Mouse (Mus musculus) stomach, embryonic 14.5 days (tissue): ENCODE data around the gene Map7d3. TPM values are rescaled to one million over a fixed set of nuclear protein-coding genes. Genes with fewer than 3 reads are reported as not detected.

Experiments
- ATAC-seq: fragments of 200-750 bp; cut with Nextera tagmentation; 2 replicates; pipeline ENCODE4 v1.8.0; 2017; ENCODE audit warnings: low read depth, moderate TSS enrichment; ENCODE audit not compliant: insufficient number of reproducible peaks, insufficient read depth, low FRiP score
- H3K27ac ChIP-seq: fragments of 300-500 bp; sonication (generic); 2 replicates; pipeline ENCODE4 v1.5.1; 2014; ENCODE audit warnings: mild to moderate bottlenecking, low read length, moderate library complexity, mixed read lengths
- H3K27me3 ChIP-seq: fragments of 300-500 bp; sonication (generic); 2 replicates; pipeline ENCODE4 v1.6.1; 2014; ENCODE audit warnings: low read length, control low read depth, mixed read lengths; ENCODE audit not compliant: control insufficient read depth, insufficient read depth
- H3K36me3 ChIP-seq: fragments of 300-500 bp; sonication (generic); 2 replicates; pipeline ENCODE4 v1.6.1; 2014; ENCODE audit warnings: mild to moderate bottlenecking, control low read depth, low read length, moderate library complexity, mixed read lengths; ENCODE audit not compliant: control insufficient read depth, insufficient read depth
- H3K4me1 ChIP-seq: fragments of 300-500 bp; sonication (generic); 2 replicates; pipeline ENCODE4 v1.6.1; 2014; ENCODE audit warnings: low read length, control low read depth, mixed read lengths; ENCODE audit not compliant: control insufficient read depth, insufficient read depth
- H3K4me2 ChIP-seq: fragments of 300-500 bp; sonication (generic); replicated peaks from 2 replicates; pipeline ENCODE4 v1.6.1; 2014; ENCODE audit warnings: low read depth, low read length, control low read depth
- H3K4me3 ChIP-seq: fragments of 300-500 bp; sonication (generic); 2 replicates; pipeline ENCODE4 v1.5.1; 2014; ENCODE audit warnings: low read depth, low read length, control low read depth
- H3K9ac ChIP-seq: fragments of 300-500 bp; sonication (generic); replicated peaks from 2 replicates; pipeline ENCODE4 v1.6.1; 2014; ENCODE audit warnings: low read depth, mild to moderate bottlenecking, control low read depth, low read length, moderate library complexity, mixed read lengths
- H3K9me3 ChIP-seq: fragments of 300-500 bp; sonication (generic); 2 replicates; pipeline ENCODE4 v1.6.1; 2016; ENCODE audit warnings: low read depth, low read length, control low read depth; ENCODE audit not compliant: control insufficient read depth
- WGBS: fragments of 180-500 bp; shearing (Covaris S2); extraction: QIAGEN DNeasy Blood & Tissue Kit; methylation state at CpG from one replicate; pipeline ENCODE4 v1.1.7; 2014; 5-methylcytosine and 5-hydroxymethylcytosine counted together
- polyA plus RNA-seq: library from polyadenylated mRNA; unstranded; fragments of >200 nt; fragmentation: Nextera tagmentation; extraction: Ambion mirVana; gene quantifications from 2 replicates; pipeline ENCODE4 v1.2.1, GENCODE M21; 2014

Map7d3 gene
- 3.4 and 3.7 TPM in 2 replicates for polyA plus RNA-seq

DNA sequence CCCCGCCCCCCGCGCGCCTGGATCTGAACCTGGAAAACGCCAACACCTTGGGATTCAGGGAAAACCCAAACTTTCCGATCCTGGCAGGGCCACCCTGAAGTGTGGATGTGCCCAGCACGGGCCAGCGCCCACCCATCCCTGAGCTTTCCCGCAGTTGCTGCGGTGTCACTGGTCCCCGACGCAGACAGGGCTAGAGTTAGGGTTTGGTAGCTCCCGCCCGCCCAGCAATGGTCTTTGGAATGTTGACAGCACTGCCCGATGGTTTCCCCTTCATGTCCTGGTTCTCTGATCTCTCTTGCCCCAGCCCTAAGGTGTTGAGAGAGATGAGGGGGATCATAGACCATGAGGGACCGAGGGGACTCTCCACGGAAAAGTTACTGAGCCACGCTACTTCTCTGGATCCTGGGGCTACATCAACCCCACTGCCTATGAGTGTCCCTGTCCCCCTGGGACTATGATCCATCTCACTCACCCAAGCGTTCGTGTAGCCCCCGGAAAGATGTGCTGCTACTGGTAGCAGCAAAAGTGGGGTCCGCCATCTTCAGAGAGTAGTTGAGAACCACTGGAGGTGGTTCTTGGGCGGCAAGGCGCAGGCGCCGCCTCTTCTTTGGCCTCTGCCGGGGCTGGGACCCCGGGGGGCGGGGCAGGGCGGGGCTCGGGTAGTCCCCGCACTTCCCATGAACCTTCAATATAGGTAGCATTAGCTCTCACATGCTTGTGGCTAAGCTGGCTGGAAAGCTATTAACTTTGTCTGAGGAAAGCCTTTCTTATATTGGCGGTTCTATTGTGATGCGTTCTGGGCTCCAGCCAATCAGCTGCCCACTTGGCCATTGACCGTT lies at the start of gene Map7d3:
TSS of gene Map7d3 (minus strand) at position 562 of the 839 bp plus-strand sequence.
- Histone ChIP-seq H3K9me3 (no peaks in the 10 kb centered on the region), H3K36me3 (no peaks in the 10 kb centered on the region), H3K4me3 (peak within 1 kb of the TSS; percentile 40), H3K9ac (no peak within 1 kb of the TSS), H3K27ac (no peak within 1 kb of the TSS), H3K4me2 (peak within 1 kb of the TSS; percentile 60), H3K4me1 (no peaks in the 10 kb centered on the region), H3K27me3 (no peaks in the 10 kb centered on the region)
- peak; percentile 77; the same call in 1 of the 2 replicates for ATAC-seq
- WGBS, result 19% methylated on average over 35 of the region's 35 CpGs

DNA sequence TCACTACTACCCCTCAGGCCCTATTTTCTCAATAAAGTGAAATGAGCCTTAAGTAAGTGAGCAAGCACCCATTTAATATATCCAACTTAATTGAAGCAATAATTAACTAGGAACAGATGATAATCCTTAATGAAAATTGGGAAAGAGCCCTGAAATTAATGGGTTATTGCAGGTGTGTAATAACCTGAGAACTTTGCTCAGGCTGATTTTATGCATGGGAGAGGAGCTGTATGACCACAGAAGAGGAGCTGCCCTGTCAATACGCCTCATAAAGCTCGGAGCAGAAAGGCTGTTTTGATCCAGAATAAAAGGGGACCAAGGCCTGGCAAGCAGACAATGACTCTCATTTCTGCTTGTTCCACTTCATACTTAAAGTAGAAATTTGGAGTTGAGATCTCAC lies 47.7 kb upstream of the Map7d3 start, which contains the start of gene Adgrg4:
TSS of gene Adgrg4 (plus strand) at position 301 of the 400 bp plus-strand sequence.
- H3K27me3 ChIP-seq, result no peaks in the 10 kb centered on the region
- H3K27ac ChIP-seq, result no peak within 1 kb of the TSS
- no peak within 1 kb of the TSS for H3K4me2 ChIP-seq
- 91% methylated on average over 2 of the region's 2 CpGs for WGBS
- no peak for ATAC-seq
- no peaks in the 10 kb centered on the region for H3K36me3 ChIP-seq
- no peaks in the 10 kb centered on the region for H3K9me3 ChIP-seq
- no peak within 1 kb of the TSS for H3K9ac ChIP-seq
- H3K4me3 ChIP-seq, result no peak within 1 kb of the TSS
- H3K4me1 ChIP-seq, result no peaks in the 10 kb centered on the region

DNA sequence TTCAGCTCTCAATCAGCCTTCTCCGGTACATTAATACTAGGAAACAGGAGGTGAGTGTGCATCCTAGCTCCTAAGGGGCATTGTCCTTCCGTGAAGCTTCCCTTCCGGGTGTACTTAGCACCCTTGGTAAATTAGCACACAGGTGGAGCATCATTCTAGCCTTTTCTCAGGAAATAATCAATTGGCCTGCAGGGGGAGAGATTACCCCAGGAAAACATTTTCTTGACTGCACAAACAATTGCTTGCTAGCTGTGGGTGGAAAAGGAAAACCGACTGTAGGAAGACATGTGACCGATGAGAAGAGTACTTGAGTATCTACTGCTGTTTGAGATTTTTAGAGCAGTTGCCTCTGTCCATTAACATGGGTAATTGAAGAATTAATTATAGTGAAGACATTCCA lies 19.1 kb upstream of the Map7d3 start:
- ATAC-seq, result no peak
- H3K27me3 ChIP-seq, result no peaks in the 10 kb centered on the region
- H3K4me2 ChIP-seq, result no peak overlapping the region
- no peak overlapping the region for H3K9ac ChIP-seq
- no peak overlapping the region for H3K4me3 ChIP-seq
- no peak overlapping the region for H3K27ac ChIP-seq
- no peaks in the 10 kb centered on the region for H3K9me3 ChIP-seq
- H3K4me1 ChIP-seq, result no peaks in the 10 kb centered on the region
- 71% methylated on average over 5 of the region's 5 CpGs for WGBS
- no peaks in the 10 kb centered on the region for H3K36me3 ChIP-seq

DNA sequence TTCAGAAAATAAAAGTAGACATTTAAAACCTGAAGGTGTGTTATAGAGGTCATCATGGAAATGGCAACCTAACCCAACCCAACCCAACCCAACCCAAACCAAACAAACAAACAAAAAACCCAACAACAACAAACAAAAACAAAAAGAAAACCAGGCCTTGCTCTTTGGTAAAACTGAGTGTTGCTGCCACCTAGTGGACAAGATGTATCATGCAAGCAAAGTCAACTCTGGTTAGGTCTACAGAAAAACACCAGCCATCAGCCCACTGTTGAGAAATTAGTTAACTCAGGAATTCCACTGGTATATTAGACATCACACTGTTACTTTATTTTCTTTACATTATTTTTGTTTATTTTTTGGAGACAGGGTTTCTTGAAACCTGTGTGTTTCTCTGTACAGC lies 17.2 kb upstream of the Map7d3 start:
- H3K4me1 ChIP-seq, result no peaks in the 10 kb centered on the region
- H3K9ac ChIP-seq, result no peak overlapping the region
- H3K4me2 ChIP-seq, result no peak overlapping the region
- no peaks in the 10 kb centered on the region for H3K36me3 ChIP-seq
- H3K27me3 ChIP-seq, result no peaks in the 10 kb centered on the region
- H3K9me3 ChIP-seq, result no peaks in the 10 kb centered on the region
- no peak for ATAC-seq
- no peak overlapping the region for H3K4me3 ChIP-seq
- H3K27ac ChIP-seq, result no peak overlapping the region

DNA sequence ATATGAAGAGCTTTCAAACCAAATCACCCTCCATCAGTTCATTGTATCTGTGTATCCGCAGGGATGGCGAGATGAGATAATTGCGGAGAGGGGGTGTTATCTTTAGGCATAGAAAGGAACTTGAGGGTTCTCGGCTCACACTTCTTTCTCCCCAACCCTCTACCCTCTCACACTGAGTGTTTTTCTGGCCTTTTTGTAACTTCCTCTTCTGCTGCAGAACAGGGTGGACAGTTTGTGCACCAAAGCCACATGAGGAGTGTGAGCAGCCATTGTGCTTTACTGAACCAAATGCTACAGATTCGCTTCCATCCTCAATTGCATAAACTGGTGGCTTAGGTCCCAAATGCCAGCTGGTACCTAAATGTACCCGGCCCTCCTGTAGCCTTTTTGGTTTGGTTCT lies 13.7 kb upstream of the Map7d3 start:
- 83% methylated on average over 6 of the region's 6 CpGs for WGBS
- H3K27ac ChIP-seq, result no peak overlapping the region
- no peaks in the 10 kb centered on the region for H3K27me3 ChIP-seq
- H3K9me3 ChIP-seq, result no peaks in the 10 kb centered on the region
- H3K4me1 ChIP-seq, result no peaks in the 10 kb centered on the region
- no peak overlapping the region for H3K4me3 ChIP-seq
- H3K4me2 ChIP-seq, result no peak overlapping the region
- H3K9ac ChIP-seq, result no peak overlapping the region
- no peaks in the 10 kb centered on the region for H3K36me3 ChIP-seq
- ATAC-seq, result no peak

DNA sequence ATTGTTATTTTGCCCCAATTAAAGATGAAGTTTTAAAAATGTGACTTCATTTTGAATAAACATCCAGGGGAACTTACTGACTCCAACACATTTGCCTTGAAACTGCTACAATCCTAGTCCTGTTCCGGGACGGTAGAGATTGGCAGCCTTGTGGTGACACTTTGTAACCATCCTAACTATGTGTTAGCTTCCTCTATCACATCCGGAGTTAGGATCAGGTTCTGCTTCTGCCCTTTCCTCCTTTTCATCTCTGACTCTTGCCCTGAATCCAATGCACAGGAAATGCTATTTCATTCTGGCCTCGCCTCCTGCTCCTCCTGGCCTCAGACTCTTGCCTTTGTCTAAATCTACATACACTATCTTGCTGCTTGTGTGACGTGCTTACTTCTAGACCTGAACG lies 5.4 kb upstream of the Map7d3 start:
- 74% methylated on average over 6 of the region's 6 CpGs for WGBS
- Histone ChIP-seq H3K4me1 (no peaks in the 10 kb centered on the region), H3K4me2 (no peak overlapping the region)

DNA sequence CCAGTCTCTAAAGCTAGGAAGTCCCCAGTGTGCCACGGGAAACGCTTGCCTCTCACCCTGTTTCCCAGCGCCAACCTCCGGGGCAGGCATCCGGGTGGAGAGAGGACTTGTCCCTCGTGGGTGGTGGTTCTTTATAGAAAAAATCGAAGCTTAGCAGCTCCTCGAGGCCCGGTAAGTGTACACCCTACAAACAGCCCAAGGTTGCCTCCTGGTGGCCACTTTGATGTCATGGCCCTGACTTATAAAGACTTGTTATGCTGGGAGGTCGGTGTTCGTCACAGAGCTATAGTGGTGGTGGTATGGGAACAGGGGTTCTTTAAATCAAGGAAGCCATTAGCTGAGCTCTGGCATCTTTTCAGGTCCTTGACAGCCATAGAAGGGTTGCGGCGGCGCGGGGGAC lies 30.9 kb downstream of the Map7d3 start:
- no peak overlapping the region for H3K4me3 ChIP-seq
- H3K4me2 ChIP-seq, result no peak overlapping the region
- H3K9ac ChIP-seq, result no peak overlapping the region
- no peak overlapping the region for H3K27ac ChIP-seq
- H3K27me3 ChIP-seq, result no peaks in the 10 kb centered on the region
- H3K36me3 ChIP-seq, result no peaks in the 10 kb centered on the region
- no peaks in the 10 kb centered on the region for H3K4me1 ChIP-seq
- 0 out of 2 replicates have a peak, but pooled peaks have one; percentile 33 for ATAC-seq
- H3K9me3 ChIP-seq, result no peaks in the 10 kb centered on the region
- 53% methylated on average over 14 of the region's 15 CpGs for WGBS

More for the DNA sequence above, 5.4 kb upstream of the Map7d3 start:
- H3K4me3 ChIP-seq, result no peak overlapping the region
- H3K9me3 ChIP-seq, result no peaks in the 10 kb centered on the region
- no peak for ATAC-seq
- no peak overlapping the region for H3K9ac ChIP-seq
- H3K27ac ChIP-seq, result no peak overlapping the region
- H3K27me3 ChIP-seq, result no peaks in the 10 kb centered on the region
- H3K36me3 ChIP-seq, result no peaks in the 10 kb centered on the region

DNA sequence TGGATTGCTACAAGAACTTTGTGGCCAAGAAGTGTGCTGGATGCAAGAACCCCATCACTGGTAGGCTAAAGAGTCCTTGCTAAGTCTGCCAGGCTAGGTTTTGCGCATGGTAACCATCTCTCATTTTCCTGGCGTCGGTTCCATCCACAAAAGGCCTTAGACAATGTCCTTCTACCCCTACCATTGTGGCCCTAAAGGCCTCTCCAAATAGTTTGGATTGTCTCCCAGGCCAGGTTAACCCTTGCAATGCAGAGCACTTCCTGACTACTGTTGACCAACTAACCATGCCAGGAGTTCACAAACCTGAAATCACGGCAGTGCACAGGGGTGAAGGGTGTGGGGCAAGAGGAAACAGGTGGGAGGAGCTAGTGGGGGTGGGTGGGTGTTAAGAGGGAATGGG lies 31.5 kb downstream of the Map7d3 start:
- ATAC-seq, result no peak
- Histone ChIP-seq H3K36me3 (no peaks in the 10 kb centered on the region), H3K4me3 (no peak overlapping the region), H3K4me2 (no peak overlapping the region), H3K4me1 (no peaks in the 10 kb centered on the region), H3K9ac (no peak overlapping the region), H3K27me3 (no peaks in the 10 kb centered on the region), H3K9me3 (no peaks in the 10 kb centered on the region), H3K27ac (no peak overlapping the region)
- WGBS, result 83% methylated on average over 4 of the region's 4 CpGs
